26 mouse cellular contexts compared by ENCODE assay signal in the genomic region with DNA sequence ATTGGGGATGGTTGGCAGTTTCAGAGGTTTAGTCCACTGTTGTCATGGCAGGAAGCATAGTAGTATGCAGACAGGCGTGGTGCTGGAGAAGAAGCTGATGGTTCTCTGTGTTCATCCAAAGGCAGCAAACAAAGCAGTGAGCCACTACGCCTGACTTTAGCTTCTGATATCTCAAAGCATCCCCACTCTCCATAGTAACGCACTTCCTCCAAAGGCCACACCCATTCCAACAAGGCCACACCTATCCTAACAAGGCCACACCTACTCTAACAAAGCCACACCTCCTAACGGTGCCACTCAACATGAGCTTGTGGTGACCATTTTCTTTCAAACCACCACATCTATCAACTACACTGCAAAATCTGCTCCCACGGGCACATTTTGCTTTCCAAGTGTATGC. TPM values are rescaled to one million over a fixed set of nuclear protein-coding genes. Genes with fewer than 3 reads are reported as not detected.
A peak's percentile ranks its signal among the peaks of the same experiment; 100 is the strongest.
DNase-seq lines count a peak whose midpoint lies in the region; ATAC-seq and TF ChIP-seq lines count a peak whose summit lies in the region.
"Had no signal": no experiment of that assay in that cellular context is flagged by ENCODE, and none has a peak within 500 bp of the region (broad histone marks: within the 10 kb centered on the region; RNA-seq: fewer than 3 reads in every experiment).

No protein-coding gene starts in this region.

- no peaks in the 10 kb centered on the region for H3K36me3 ChIP-seq in intestine, embryonic 15.5 days
- H3K36me3 ChIP-seq in intestine, postnatal 0 days (ENCODE audit: control insufficient read depth, insufficient read depth), result no peaks in the 10 kb centered on the region
- H3K36me3 ChIP-seq: embryonic facial prominence, embryonic 15.5 days; forebrain, embryonic 15.5 days; heart, embryonic 15.5 days; hindbrain, embryonic 10.5 days had no signal

- no peaks in the 10 kb centered on the region for H3K9me3 ChIP-seq in intestine, embryonic 15.5 days
- H3K9me3 ChIP-seq in intestine, postnatal 0 days (ENCODE audit: control insufficient read depth), result no peaks in the 10 kb centered on the region
- H3K9me3 ChIP-seq: embryonic facial prominence, embryonic 15.5 days; forebrain, embryonic 15.5 days; heart, embryonic 15.5 days; hindbrain, embryonic 10.5 days had no signal

- peak; percentile 34; the same call in 1 of the 2 replicates for ATAC-seq in intestine, embryonic 15.5 days
- ATAC-seq in intestine, postnatal 0 days, result no peak
- ATAC-seq in megakaryocyte-erythroid progenitor cell, adult 5-6 weeks (replicated peaks; ENCODE audit: low FRiP score, low TSS enrichment, poor library complexity, severe bottlenecking), result peak; percentile 59
- ATAC-seq: activated CD4-positive, CD25-positive, alpha-beta regulatory T cell, adult 4 months; forebrain, embryonic 15.5 days had no signal

- no peaks in the 10 kb centered on the region for H3K27me3 ChIP-seq in intestine, embryonic 15.5 days (replicated peaks)
- H3K27me3 ChIP-seq in intestine, postnatal 0 days (replicated peaks; ENCODE audit: control insufficient read depth, insufficient read depth, low read length), result no peaks in the 10 kb centered on the region
- H3K27me3 ChIP-seq: embryonic facial prominence, embryonic 15.5 days; forebrain, embryonic 15.5 days; heart, embryonic 15.5 days had no signal

- H3K4me1 ChIP-seq in intestine, embryonic 15.5 days (replicated peaks), result no peaks in the 10 kb centered on the region
- H3K4me1 ChIP-seq in intestine, postnatal 0 days (replicated peaks; ENCODE audit: control insufficient read depth, insufficient read depth, low read length), result no peaks in the 10 kb centered on the region
- H3K4me1 ChIP-seq: embryonic facial prominence, embryonic 15.5 days; forebrain, embryonic 15.5 days; heart, embryonic 15.5 days; hindbrain, embryonic 10.5 days had no signal

- H3K4me2 ChIP-seq in intestine, embryonic 15.5 days (replicated peaks), result no peak overlapping the region
- no peak overlapping the region for H3K4me2 ChIP-seq in intestine, postnatal 0 days (replicated peaks; ENCODE audit: low read depth)
- H3K4me2 ChIP-seq: embryonic facial prominence, embryonic 15.5 days; forebrain, embryonic 15.5 days; heart, embryonic 11.5 days; heart, embryonic 15.5 days; hindbrain, embryonic 14.5 days had no signal

- H3K27ac ChIP-seq in intestine, embryonic 15.5 days, result no peak overlapping the region
- no peak overlapping the region for H3K27ac ChIP-seq in intestine, postnatal 0 days (ENCODE audit: low read depth, low read length)
- H3K27ac ChIP-seq: embryonic facial prominence, embryonic 15.5 days; forebrain, embryonic 15.5 days; heart, adult 2 months; heart, embryonic 15.5 days; hindbrain, embryonic 10.5 days; hindbrain, embryonic 14.5 days had no signal

- TF ChIP-seq CTCF in intestine, postnatal 0 days (IDR thresholded peaks at IDR 0.05; ENCODE audit: low read depth), result no peak

- DNase-seq in ES-CJ7 (ENCODE audit: low read depth, low spot score) (peak; percentile 44), ZHBTc4 (ENCODE audit: low read depth, low spot score) (peak; percentile 66)
- DNase-seq in adrenal gland, postnatal 10 days, result no peak
- no peak for DNase-seq in kidney, adult 18-20 months
- DNase-seq: adrenal gland, postnatal 25 days; cerebellum, adult 18-20 months; cerebellum, postnatal 10 days; gastrocnemius, postnatal 10 days; heart, adult 2 months; kidney, adult 11 months had no signal

- H3K4me3 ChIP-seq in intestine, embryonic 15.5 days (replicated peaks), result no peak overlapping the region
- H3K4me3 ChIP-seq in intestine, postnatal 0 days (ENCODE audit: low read depth, low read length), result no peak overlapping the region
- H3K4me3 ChIP-seq: embryonic facial prominence, embryonic 15.5 days; erythroblast, embryonic 14.5 days; forebrain, embryonic 15.5 days; heart, adult 2 months; heart, embryonic 15.5 days; hindbrain, embryonic 10.5 days had no signal

- 89% methylated on average over 5 of the region's 5 CpGs for WGBS in intestine, embryonic 15.5 days
- 91% methylated on average over 5 of the region's 5 CpGs for WGBS in intestine, postnatal 0 days

- H3K9ac ChIP-seq in intestine, embryonic 15.5 days, result no peak overlapping the region
- no peak overlapping the region for H3K9ac ChIP-seq in intestine, postnatal 0 days (ENCODE audit: low read depth, low read length)
- H3K9ac ChIP-seq: embryonic facial prominence, embryonic 15.5 days; forebrain, embryonic 15.5 days; heart, embryonic 15.5 days; hindbrain, embryonic 14.5 days had no signal

RNA-seq across cellular contexts. Expression of a gene that starts 44.6 kb away (rescaled TPM):
- polyA plus RNA-seq in intestine, embryonic 15.5 days (2015; fragmentation: Nextera tagmentation; extraction: Ambion mirVana), result 0.90 and 0.91 TPM in 2 replicates
- polyA plus RNA-seq in intestine, postnatal 0 days (2015; fragmentation: Nextera tagmentation; extraction: Ambion mirVana), result 2.1 and 2.6 TPM in 2 replicates
- total RNA-seq in megakaryocyte-erythroid progenitor cell, adult 5-6 weeks (2014; fragmentation: Nextera tagmentation), result 1.2 TPM in 1 of 2 replicates, not detected in the other
- total RNA-seq in megakaryocyte-erythroid progenitor cell, adult 5-6 weeks (2017), result 0.61 and 1.3 TPM in 2 replicates
- total RNA-seq in adrenal gland, postnatal 10 days (2021), result 10 to 100 TPM; 46.6 to 53.6 TPM

RNA-seq across cellular contexts. Expression of a gene that starts 45.0 kb away (rescaled TPM):
- not detected in 2 replicates for polyA plus RNA-seq in intestine, embryonic 15.5 days (2015; fragmentation: Nextera tagmentation; extraction: Ambion mirVana)
- polyA plus RNA-seq in intestine, postnatal 0 days (2015; fragmentation: Nextera tagmentation; extraction: Ambion mirVana), result not detected in 2 replicates
- not detected in 2 replicates for total RNA-seq in megakaryocyte-erythroid progenitor cell, adult 5-6 weeks (2014; fragmentation: Nextera tagmentation)
- total RNA-seq in megakaryocyte-erythroid progenitor cell, adult 5-6 weeks (2017), result not detected in 2 replicates
- total RNA-seq in adrenal gland, postnatal 10 days (2021), result not detected
- total RNA-seq: adrenal gland, adult 18-20 months; adrenal gland, postnatal 25 days; gastrocnemius, postnatal 10 days; gastrocnemius, postnatal 4 days; heart, adult 2 months; heart, postnatal 25 days had no signal
- polyA plus RNA-seq: activated CD4-positive, CD25-positive, alpha-beta regulatory T cell, adult 4 months; embryonic facial prominence, embryonic 11.5 days; embryonic facial prominence, embryonic 15.5 days; erythroblast, embryonic 14.5 days; forebrain, embryonic 11.5 days; heart, adult 2 months; heart, embryonic 11.5 days; heart, embryonic 15.5 days; hindbrain, embryonic 10.5 days; hindbrain, embryonic 14.5 days had no signal

Comparison
In these comparisons a context has a peak if more than half of its experiments do, and no peak if none do; other contexts are left out.
1. DNase-seq: peak in ES-CJ7 (single experiment) and ZHBTc4 (single experiment); none in adrenal gland, postnatal 10 days (single experiment) and kidney, adult 18-20 months (single experiment).
2. RNA of a gene that starts 44.6 kb away (total RNA-seq): 46.6 to 53.6 TPM in adrenal gland, postnatal 10 days; 0.61 to 1.3 TPM in megakaryocyte-erythroid progenitor cell, adult 5-6 weeks; every median in the first group is over 10 times any median in the second.